Mouse (Mus musculus): ENCODE results near the gene Sp100.

Gene Sp100

DNA sequence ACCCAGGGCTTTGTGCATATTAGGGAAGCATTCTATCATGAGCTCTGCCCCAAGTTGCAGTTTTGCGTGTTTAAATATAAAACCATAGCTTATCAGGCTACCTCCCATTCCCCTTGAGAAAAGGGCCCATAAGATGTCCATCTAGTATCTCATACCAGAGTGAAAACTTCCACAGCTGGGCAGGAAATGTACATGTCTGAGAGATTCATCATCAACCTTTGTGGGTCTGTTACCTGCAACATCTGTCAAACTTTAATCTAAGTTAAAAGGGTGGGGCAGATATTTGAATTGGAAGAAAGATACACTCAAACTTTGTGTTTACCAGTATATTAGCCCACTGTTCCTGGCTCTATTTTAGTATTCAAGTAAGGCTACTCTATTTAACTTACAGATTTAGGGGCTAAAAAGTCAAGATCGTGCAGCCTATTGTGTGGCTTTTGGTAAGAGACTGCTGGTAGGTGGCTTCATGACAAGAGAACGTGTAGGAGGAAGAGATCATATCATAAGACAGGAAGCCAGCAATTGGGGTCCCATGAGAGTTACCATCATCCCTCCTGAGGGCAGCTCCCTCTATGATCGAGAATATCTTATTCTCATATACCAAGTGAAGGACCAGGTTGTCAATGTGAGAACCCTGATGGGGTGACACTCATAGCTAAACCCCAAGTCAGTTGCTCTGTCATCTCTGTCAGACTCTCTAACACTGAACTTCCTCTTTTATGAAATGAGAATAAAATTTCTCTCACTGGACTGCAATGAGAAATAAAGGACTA lies 48.1 kb downstream of the Sp100 start:
- DNase-seq (ENCODE audit: low read depth, low spot score) = no peak

DNA sequence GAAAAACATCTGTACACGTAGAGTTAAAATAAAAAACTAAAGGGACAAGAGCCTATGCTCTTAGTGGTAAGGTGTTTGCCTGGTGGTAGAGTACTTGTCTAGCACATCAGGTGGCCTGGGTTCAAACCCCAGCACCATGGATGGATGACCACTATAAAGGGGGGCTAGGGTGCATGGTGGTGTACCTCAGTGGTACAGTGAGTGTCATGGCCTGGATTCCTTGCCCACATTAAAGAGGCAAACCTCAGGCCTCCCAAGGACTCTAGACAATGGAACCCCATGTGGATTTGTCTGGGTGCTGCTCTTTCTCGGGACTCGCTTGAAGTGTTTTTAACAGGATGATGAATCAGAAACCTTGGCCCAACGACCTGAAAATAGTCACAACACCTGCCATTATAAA lies 52.7 kb downstream of the Sp100 start:
- DNase-seq (ENCODE audit: low read depth, low spot score) = no peak

DNA sequence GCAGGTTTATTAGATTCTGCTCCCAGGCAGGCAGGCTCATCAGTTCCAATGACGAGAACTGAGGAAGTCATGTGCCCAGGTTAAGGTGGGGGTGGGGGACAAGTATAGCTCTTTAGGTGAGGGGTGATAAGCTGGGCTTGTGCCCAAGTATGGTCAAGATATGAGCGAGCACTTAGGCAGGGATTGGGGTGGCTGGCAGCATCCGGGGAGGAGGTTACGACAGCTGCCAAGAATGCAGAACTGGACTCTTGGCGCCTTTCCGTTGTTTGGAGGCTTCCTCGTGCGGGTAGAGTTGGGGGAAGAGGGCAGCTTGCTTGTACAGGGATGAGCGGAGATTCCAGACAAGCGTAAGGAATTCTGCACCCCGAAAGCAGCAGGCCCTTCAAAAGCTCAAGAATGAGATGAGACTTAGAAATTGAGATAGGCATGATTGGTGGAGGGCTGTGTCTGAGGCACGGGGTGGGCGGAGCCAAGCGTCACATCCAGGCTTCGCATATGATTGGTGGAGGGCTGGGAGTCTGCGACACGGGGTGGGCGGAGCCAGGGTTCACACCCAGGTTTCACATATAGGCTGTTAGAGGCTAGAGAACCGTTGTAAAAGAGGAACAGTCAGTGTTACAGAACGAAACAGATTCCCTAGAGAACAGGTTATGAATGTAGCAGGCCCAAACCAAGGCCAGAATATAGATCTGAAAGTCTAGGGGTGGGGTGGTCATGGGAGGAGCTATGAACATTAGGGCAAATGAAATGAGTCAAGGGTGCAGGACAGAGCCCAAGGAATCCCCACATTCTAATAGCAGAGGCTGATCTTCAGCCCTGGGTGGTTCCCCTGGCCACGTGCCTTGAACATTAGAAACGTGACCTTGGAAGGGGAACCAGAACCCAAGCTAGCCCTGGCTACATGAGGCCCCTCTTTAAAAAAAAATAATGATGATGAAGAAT lies 53.7 kb downstream of the Sp100 start:
- DNase-seq (ENCODE audit: low read depth, low spot score) = peak; percentile 23

DNA sequence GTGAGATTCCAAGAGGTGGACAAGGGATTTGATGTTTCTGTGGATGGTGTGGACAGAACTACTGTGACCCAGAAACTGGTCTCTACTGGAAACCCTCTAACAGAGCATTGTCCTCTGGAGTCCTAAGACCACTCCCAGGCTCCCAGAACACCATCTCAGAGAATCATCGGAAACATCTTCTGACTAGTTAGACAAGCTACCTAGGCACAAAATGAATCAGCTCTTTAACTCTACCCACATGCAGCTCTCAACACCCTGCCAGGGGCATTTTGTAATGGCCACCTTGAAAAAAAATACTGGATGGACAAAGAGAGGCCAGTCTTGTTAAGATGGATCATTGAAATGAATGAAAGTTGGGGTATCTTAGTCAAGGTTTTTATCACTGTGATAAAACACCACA lies 55.8 kb downstream of the Sp100 start:
- no peak for DNase-seq (ENCODE audit: low read depth, low spot score)

DNA sequence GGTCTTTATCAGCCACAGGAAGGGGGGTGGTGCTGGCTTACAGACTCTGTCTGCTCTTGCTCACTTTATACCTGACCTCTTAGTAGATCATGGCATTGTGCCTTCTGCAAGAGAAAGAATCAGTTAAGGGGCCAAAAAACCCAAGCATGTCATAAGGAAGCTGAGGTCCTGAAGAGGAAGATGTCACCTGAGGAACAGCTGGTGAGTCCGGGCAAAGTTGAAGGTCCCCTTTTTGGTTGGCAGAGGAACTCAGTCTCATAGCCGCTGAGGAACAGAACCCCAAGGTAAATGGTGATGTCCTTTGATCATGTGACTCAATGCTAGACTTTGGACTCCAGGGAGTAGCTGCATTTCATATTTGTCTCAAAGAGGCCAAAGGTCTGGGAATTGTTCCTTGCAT lies 57.0 kb downstream of the Sp100 start:
- DNase-seq (ENCODE audit: low read depth, low spot score) = no peak

DNA sequence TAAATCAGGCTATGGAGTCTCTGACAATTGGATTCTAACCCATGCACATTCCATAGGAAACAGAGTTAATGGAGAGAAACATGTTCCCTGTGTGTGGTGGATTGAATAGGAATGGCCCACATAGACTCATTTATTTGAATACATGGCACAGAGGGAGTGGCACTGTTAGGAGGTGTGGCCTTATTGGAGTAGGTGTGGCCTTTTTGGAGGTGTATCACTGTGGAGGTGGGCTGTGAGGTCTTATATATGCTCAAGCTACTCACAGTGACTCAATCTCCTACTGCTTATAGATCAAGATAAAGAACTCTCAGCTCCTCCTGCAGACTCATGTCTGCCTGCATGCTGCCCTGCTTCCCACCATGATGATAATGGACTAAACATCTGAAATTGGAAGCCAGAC lies 64.7 kb downstream of the Sp100 start:
- DNase-seq (ENCODE audit: low read depth, low spot score) = no peak

GRCm38 (mm10) chr1:85716447-85717027 lies 66.7 kb downstream of the Sp100 start:
- DNase-seq (ENCODE audit: low read depth, low spot score) = no peak

DNA sequence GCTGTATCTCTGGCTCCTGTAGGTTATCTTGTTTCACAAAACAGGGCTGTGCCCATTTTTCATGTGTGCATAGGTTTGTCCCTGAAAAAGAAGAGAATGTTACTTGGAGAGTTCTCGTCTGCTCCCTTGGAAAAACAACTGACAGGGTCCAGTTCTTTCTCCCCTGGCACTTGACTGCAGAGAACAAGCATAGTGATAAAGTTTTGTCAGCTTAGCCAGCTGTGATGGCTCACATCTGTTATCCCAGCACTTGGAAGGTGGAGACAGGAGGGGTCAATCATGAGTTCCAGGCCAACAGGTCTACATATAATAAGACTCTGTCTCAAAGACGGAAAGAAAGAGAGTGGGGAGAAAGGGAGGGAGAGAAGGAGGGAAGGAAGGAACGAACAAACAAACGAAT lies 69.3 kb downstream of the Sp100 start:
- DNase-seq (ENCODE audit: low read depth, low spot score) = no peak

- no peak for DNase-seq (ENCODE audit: low read depth, low spot score)
Observed at GRCm38 (mm10) chr1:85720220-85720893, 70.6 kb downstream of the Sp100 start.

- no peak for DNase-seq (ENCODE audit: low read depth, low spot score)
Observed at GRCm38 (mm10) chr1:85730471-85730870, 80.7 kb downstream of the Sp100 start.

- no peak for DNase-seq (ENCODE audit: low read depth, low spot score)
Observed at GRCm38 (mm10) chr1:85732581-85732980, 82.8 kb downstream of the Sp100 start.

GRCm38 (mm10) chr1:85734511-85734910 lies 84.7 kb downstream of the Sp100 start:
- no peak for DNase-seq (ENCODE audit: low read depth, low spot score)

DNA sequence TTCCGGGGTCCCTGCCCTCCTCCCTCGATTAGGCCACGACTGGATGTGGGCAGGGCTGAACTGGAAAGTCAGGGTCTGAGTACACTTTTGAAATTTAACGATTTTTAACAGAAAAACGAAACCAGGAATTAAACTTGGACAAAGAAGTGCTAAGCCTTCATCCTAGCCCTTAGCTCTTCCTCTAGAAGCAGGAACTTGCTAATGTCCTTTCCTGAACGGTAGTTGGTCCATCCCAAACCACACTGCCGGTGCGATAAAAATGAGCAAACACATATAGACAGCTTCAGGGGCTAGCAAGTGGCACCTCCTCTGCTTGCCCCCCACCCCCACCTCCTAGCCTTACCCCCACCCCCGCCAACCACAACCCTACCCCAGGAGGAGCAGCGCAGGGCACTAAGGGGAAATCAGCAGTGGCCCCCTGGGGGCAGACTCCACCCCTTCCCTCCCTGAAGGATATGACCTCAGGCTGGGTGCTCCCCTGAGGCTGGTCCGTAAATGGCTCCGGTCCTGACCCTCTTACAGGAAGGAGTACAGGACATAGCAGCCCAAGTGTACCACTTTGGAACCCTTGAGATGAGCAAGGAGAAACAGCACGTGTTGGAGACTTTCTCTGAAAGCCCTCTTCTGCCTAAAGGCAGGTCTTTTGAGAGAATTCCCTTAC lies 85.8 kb downstream of the Sp100 start:
- DNase-seq (ENCODE audit: low read depth, low spot score) = no peak

DNA sequence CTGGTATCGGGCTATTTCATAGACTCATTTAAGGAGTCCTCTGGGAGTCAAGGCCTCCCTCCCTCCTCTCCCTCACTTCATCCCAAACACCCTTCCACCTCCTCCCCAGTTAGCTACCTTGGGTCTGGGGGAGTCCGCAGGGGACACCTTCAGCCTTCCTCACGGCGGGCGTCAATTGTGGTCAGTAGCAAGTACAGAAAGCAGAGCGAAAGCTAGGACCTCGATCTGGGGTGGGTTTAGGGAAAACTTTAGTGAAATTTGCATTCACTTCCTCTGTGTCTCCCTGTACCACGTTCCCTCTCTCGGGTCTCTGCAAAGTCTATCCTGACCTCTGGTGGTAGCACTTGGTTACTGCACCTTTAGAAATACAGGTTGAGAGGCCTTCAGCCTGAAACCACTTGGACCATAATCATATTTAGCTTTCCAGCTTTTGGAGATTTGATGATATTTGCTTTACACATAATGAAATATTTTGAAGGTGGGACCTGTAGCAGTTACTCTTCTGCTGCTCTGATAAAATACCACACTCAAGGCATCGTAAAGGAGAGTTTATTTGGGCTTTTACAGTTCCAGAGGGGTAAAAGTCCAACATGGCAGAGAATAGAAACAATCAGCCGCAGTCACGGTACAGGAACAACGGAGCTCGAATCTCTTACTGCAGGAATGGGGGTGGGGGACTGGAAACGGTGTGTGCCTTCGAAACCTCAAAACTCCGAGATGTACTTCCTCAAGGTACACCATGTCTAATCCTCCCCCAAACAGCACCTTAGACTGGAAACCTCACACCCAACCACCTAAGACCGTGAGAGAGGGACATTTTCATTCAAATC lies 86.8 kb downstream of the Sp100 start:
- DNase-seq (ENCODE audit: low read depth, low spot score) = peak; percentile 58

DNA sequence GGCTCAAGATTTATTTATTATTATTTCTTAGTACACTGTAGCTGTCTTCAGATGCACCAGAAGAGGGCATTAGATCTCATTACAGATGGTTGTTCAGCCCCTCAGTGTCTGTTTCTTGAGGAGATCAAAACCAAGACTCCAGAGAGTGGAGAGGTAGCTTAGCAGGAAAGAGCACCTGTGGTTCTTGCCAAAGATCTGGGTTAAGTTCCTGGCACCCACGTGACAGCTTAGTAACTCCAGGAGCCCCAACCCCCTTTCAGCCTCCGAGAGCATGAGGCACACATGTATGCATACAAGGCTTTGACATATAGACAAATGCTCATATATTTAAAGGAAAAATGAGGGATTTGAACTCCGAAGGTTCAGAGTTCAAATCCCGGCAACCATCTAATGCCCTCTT lies 89.2 kb downstream of the Sp100 start:
- no peak for DNase-seq (ENCODE audit: low read depth, low spot score)

GRCm38 (mm10) chr1:85739819-85740218 lies 90.0 kb downstream of the Sp100 start:
- DNase-seq (ENCODE audit: low read depth, low spot score) = no peak

- DNase-seq (ENCODE audit: low read depth, low spot score) = no peak
Observed at GRCm38 (mm10) chr1:85740923-85741322, 91.1 kb downstream of the Sp100 start.

GRCm38 (mm10) chr1:85742333-85742732 lies 92.5 kb downstream of the Sp100 start:
- DNase-seq (ENCODE audit: low read depth, low spot score) = no peak

GRCm38 (mm10) chr1:85742916-85743505 lies 93.2 kb downstream of the Sp100 start:
- no peak for DNase-seq (ENCODE audit: low read depth, low spot score)

GRCm38 (mm10) chr1:85744539-85744938 lies 94.8 kb downstream of the Sp100 start:
- no peak for DNase-seq (ENCODE audit: low read depth, low spot score)

All from retina, postnatal 7 days (tissue).